Mouse (Mus musculus) gonadal fat pad, adult 2 months (tissue): ENCODE results near the gene Gpatch4. TPM values are rescaled to one million over a fixed set of nuclear protein-coding genes. Genes with fewer than 3 reads are reported as not detected.

ENCODE experiments used
- DNase-seq: peaks from one replicate; pipeline ENCODE4 v3.0.0-alpha.2; 2012; ENCODE audit warnings: low read depth
- polyA plus RNA-seq: library from polyadenylated mRNA; depleted of rRNA; stranded (reverse); fragments of >200 nt; gene quantifications from 2 replicates; pipeline ENCODE4 v1.2.3, GENCODE M21; 2012

The Gpatch4 gene
- polyA plus RNA-seq, 1 experiment = 5.7 TPM

- no peak for DNase-seq
Observed at GRCm38 (mm10) chr3:88030608-88031395, 12.1 kb upstream of the Gpatch4 start.

- no peak for DNase-seq
Observed at GRCm38 (mm10) chr3:88033506-88033905, 9.4 kb upstream of the Gpatch4 start.

GRCm38 (mm10) chr3:88035561-88036293, 7.2 kb upstream of the Gpatch4 start:
- DNase-seq = no peak

GRCm38 (mm10) chr3:88049532-88049931, 6.6 kb downstream of the Gpatch4 start:
- DNase-seq = no peak

GRCm38 (mm10) chr3:88057030-88057429, 14.1 kb downstream of the Gpatch4 start:
- no peak for DNase-seq

GRCm38 (mm10) chr3:88057902-88058696, 15.2 kb downstream of the Gpatch4 start, which contains the start of gene Naxe:
Gene Naxe (minus strand): TSS chr3:88058495.
- no peak for DNase-seq

- no peak for DNase-seq
Observed at GRCm38 (mm10) chr3:88068386-88068785, 25.5 kb downstream of the Gpatch4 start.

GRCm38 (mm10) chr3:88071783-88072182, 28.9 kb downstream of the Gpatch4 start:
- no peak for DNase-seq

- DNase-seq = no peak
Observed at GRCm38 (mm10) chr3:88073631-88074030, 30.7 kb downstream of the Gpatch4 start.

GRCm38 (mm10) chr3:88074351-88074750, 31.4 kb downstream of the Gpatch4 start:
- no peak for DNase-seq

- DNase-seq = no peak
Observed at GRCm38 (mm10) chr3:88074766-88075165, 31.9 kb downstream of the Gpatch4 start.

- DNase-seq = no peak
Observed at GRCm38 (mm10) chr3:88077441-88077840, 34.5 kb downstream of the Gpatch4 start.

- DNase-seq = no peak
Observed at GRCm38 (mm10) chr3:88078204-88078603, 35.3 kb downstream of the Gpatch4 start, which contains the start of gene Ttc24. Gene Ttc24 (minus strand): TSS chr3:88078304.

- no peak for DNase-seq
Observed at GRCm38 (mm10) chr3:88081345-88082223, 38.7 kb downstream of the Gpatch4 start, which contains the start of gene Iqgap3. Gene Iqgap3 (plus strand): TSS chr3:88081971.

GRCm38 (mm10) chr3:88082224-88082618, 39.3 kb downstream of the Gpatch4 start:
- DNase-seq = no peak

GRCm38 (mm10) chr3:88082663-88083062, 39.8 kb downstream of the Gpatch4 start:
- no peak for DNase-seq

GRCm38 (mm10) chr3:88084001-88084400, 41.1 kb downstream of the Gpatch4 start:
- no peak for DNase-seq

- DNase-seq = no peak
Observed at GRCm38 (mm10) chr3:88085459-88085858, 42.6 kb downstream of the Gpatch4 start.

GRCm38 (mm10) chr3:88087688-88088087, 44.8 kb downstream of the Gpatch4 start:
- no peak for DNase-seq

- no peak for DNase-seq
Observed at GRCm38 (mm10) chr3:88090106-88090505, 47.2 kb downstream of the Gpatch4 start.

GRCm38 (mm10) chr3:88090616-88091015, 47.7 kb downstream of the Gpatch4 start:
- no peak for DNase-seq
